Mouse (Mus musculus): ENCODE results near the gene Ankfn1. TPM values are rescaled to one million over a fixed set of nuclear protein-coding genes. Genes with fewer than 3 reads are reported as not detected.

Ankfn1 gene
- polyA plus RNA-seq, 1 experiment = not detected

DNA sequence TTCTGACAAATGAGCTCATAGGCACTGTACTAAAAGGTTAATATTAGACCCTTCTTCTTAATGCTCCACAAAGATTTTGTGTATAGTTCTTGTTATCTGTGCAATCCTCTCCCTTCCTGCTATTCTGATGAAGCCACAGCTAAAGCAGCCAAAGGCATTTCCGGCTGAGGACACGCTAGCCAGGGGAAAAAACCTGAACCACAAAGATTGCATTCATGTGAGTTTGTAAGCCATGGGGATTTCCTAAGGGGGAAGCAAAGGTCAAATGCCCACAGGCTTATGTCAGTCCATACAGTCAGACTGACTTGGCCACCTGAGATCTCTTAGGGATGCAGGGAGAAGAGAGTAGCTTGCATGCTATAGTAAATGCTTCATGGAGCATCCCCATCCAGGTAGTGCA lies 146.1 kb downstream of the Ankfn1 start:
- no peak overlapping the region for H3K27ac ChIP-seq (ENCODE audit: insufficient read depth, low read length)
- no peaks in the 10 kb centered on the region for H3K4me1 ChIP-seq (ENCODE audit: control insufficient read depth, insufficient read depth, low read length)
- TF ChIP-seq POLR2A (IDR thresholded peaks at IDR 0.05; ENCODE audit: low read depth, low read length) = no peak
- TF ChIP-seq CTCF (IDR thresholded peaks at IDR 0.05; ENCODE audit: borderline replicate concordance, insufficient read depth, low read length) = no peak
- no peak overlapping the region for H3K4me3 ChIP-seq (ENCODE audit: insufficient read depth, low read length)

DNA sequence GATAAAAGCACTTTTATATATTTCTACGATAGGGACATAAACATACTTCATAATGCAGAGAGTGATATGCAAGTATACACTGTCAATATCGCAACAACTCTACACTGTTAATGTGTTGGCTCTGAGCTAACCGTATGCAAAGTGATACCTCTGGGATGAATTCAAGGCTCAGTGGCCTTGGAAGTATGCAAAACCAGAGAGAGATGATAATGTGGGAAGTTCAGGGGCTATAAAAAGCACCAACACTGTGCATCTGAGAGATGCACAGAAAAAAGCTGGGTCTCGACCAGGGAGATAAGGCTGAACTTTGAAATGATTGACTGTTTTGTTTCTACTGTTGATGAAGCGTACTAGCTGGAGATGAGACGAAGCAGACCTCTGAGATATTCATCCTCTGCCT lies 148.9 kb downstream of the Ankfn1 start:
- Histone ChIP-seq H3K27ac (ENCODE audit: insufficient read depth, low read length) (no peak overlapping the region), H3K4me1 (ENCODE audit: control insufficient read depth, insufficient read depth, low read length) (no peaks in the 10 kb centered on the region), H3K4me3 (ENCODE audit: insufficient read depth, low read length) (no peak overlapping the region)
- TF ChIP-seq POLR2A (IDR thresholded peaks at IDR 0.05; ENCODE audit: low read depth, low read length) (no peak), CTCF (IDR thresholded peaks at IDR 0.05; ENCODE audit: borderline replicate concordance, insufficient read depth, low read length) (no peak)

GRCm38 (mm10) chr11:89627232-89627631 lies 150.2 kb downstream of the Ankfn1 start:
- TF ChIP-seq POLR2A (IDR thresholded peaks at IDR 0.05; ENCODE audit: low read depth, low read length) (no peak), CTCF (IDR thresholded peaks at IDR 0.05; ENCODE audit: borderline replicate concordance, insufficient read depth, low read length) (no peak)
- no peak overlapping the region for H3K4me3 ChIP-seq (ENCODE audit: insufficient read depth, low read length)
- H3K27ac ChIP-seq (ENCODE audit: insufficient read depth, low read length) = no peak overlapping the region
- H3K4me1 ChIP-seq (ENCODE audit: control insufficient read depth, insufficient read depth, low read length) = no peaks in the 10 kb centered on the region

DNA sequence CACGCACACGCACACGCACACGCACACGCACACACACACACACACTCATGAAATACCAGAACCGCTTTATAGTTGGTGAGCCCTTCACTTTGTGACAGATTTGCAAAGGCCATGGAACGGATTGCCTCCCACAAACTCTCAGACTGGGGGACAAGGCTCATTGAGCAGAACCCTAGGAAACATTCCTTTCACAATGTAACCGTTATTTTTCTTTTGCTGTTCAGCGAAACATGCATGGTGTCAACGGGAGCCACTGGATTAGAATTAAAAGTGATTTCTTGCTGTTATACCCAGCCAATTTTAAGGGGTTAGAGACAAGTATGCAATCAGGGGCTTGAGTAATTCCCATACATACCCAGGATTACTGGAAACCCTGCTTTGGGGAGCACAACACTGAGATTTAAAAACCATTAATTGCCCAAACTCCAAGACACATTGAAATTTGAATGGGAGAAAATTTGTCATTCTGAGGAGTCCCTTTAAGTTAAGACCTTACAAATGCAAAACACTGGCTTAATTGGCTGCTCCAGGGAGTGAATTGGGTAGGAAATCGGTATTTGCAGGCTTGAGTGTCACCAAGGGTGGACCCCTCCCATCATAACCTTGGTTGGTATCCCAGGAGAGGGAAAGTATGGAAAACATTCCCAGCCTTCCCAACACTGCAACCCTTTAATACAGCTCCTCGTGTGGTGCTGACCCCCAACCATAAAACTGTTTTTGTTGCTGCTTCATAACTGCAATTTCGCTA lies 153.6 kb downstream of the Ankfn1 start:
- TF ChIP-seq CTCF (IDR thresholded peaks at IDR 0.05; ENCODE audit: borderline replicate concordance, insufficient read depth, low read length) = no peak
- no peak for TF ChIP-seq POLR2A (IDR thresholded peaks at IDR 0.05; ENCODE audit: low read depth, low read length)
- Histone ChIP-seq H3K27ac (ENCODE audit: insufficient read depth, low read length) (no peak overlapping the region), H3K4me3 (ENCODE audit: insufficient read depth, low read length) (no peak overlapping the region), H3K4me1 (ENCODE audit: control insufficient read depth, insufficient read depth, low read length) (no peaks in the 10 kb centered on the region)

- H3K4me1 ChIP-seq (ENCODE audit: control insufficient read depth, insufficient read depth, low read length) = no peaks in the 10 kb centered on the region
- TF ChIP-seq POLR2A (IDR thresholded peaks at IDR 0.05; ENCODE audit: low read depth, low read length) (no peak), CTCF (IDR thresholded peaks at IDR 0.05; ENCODE audit: borderline replicate concordance, insufficient read depth, low read length) (no peak)
- H3K4me3 ChIP-seq (ENCODE audit: insufficient read depth, low read length) = no peak overlapping the region
- no peak overlapping the region for H3K27ac ChIP-seq (ENCODE audit: insufficient read depth, low read length)
Observed at GRCm38 (mm10) chr11:89619955-89620354, 157.5 kb downstream of the Ankfn1 start.

- no peak overlapping the region for H3K27ac ChIP-seq (ENCODE audit: insufficient read depth, low read length)
- H3K4me1 ChIP-seq (ENCODE audit: control insufficient read depth, insufficient read depth, low read length) = no peaks in the 10 kb centered on the region
Observed at GRCm38 (mm10) chr11:89615806-89616205, 161.6 kb downstream of the Ankfn1 start.

DNA sequence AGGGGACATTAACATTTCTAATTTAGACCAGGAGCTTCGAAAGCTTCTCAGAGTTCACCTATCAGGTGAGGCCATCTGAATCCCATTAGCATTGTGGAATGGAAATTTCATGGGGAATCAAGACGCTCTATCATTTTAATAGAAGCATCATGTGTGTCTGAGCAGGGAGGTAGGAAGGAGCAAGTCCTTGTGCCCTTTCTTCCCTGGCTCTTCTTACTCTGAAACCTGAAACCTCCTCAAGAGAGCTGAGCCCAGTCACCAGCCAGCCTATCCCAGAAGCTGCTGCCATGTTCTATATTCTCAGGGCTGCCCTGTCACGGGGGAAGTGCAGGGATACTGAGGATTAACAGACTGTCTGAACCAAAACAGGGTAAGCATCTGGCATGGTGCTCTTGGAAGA lies 165.9 kb downstream of the Ankfn1 start:
- Histone ChIP-seq H3K4me1 (ENCODE audit: control insufficient read depth, insufficient read depth, low read length) (no peaks in the 10 kb centered on the region), H3K4me3 (ENCODE audit: insufficient read depth, low read length) (no peak overlapping the region), H3K27ac (ENCODE audit: insufficient read depth, low read length) (no peak overlapping the region)
- no peak for TF ChIP-seq CTCF (IDR thresholded peaks at IDR 0.05; ENCODE audit: borderline replicate concordance, insufficient read depth, low read length)
- no peak for TF ChIP-seq POLR2A (IDR thresholded peaks at IDR 0.05; ENCODE audit: low read depth, low read length)

More at GRCm38 (mm10) chr11:89615806-89616205, 161.6 kb downstream of the Ankfn1 start:
- TF ChIP-seq CTCF (IDR thresholded peaks at IDR 0.05; ENCODE audit: borderline replicate concordance, insufficient read depth, low read length) (no peak), POLR2A (IDR thresholded peaks at IDR 0.05; ENCODE audit: low read depth, low read length) (no peak)
- no peak overlapping the region for H3K4me3 ChIP-seq (ENCODE audit: insufficient read depth, low read length)

- Histone ChIP-seq H3K27ac (ENCODE audit: insufficient read depth, low read length) (no peak overlapping the region), H3K4me3 (ENCODE audit: insufficient read depth, low read length) (no peak overlapping the region), H3K4me1 (ENCODE audit: control insufficient read depth, insufficient read depth, low read length) (no peaks in the 10 kb centered on the region)
- TF ChIP-seq POLR2A (IDR thresholded peaks at IDR 0.05; ENCODE audit: low read depth, low read length) = no peak
- no peak for TF ChIP-seq CTCF (IDR thresholded peaks at IDR 0.05; ENCODE audit: borderline replicate concordance, insufficient read depth, low read length)
Observed at GRCm38 (mm10) chr11:89608071-89608470, 169.4 kb downstream of the Ankfn1 start.

DNA sequence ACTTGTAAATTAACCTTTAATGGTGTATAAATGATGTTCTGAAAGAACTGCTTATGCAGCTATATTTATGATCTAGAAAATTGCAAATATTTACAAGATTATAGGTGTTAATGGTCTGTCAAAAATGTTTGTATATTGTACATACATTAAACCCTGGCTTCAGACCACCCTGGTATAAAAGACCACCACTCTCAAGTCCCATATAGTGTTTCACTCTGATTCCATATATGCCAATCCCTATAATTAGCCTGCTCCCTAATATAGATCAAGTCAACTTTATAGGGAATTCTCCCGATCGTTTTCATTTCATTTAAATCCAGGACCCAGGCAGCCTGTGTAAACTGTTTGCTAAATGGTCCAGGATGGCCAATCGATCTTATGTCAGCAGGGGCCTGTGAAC lies 170.2 kb downstream of the Ankfn1 start:
- TF ChIP-seq CTCF (IDR thresholded peaks at IDR 0.05; ENCODE audit: borderline replicate concordance, insufficient read depth, low read length) (no peak), POLR2A (IDR thresholded peaks at IDR 0.05; ENCODE audit: low read depth, low read length) (no peak)

DNA sequence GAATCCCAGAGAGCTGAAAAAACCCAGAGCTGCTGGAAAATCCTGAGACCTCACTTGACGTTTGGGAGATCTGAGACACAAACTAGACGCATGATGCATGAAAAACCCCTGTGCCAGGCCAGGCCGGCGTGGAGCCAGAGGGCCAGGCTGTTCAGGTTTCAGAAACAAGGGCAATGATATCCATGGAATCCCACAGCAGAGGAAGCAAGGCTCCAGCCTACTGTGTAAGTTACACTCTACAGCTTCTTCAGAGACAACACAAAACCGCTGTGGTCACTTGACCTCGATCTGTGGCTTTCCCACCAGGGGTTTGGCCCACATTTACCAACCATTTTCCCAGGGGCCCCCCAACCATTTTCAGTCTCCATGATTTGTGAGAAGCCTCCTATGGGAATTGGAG lies 171.1 kb downstream of the Ankfn1 start:
- no peak overlapping the region for H3K4me3 ChIP-seq (ENCODE audit: insufficient read depth, low read length)
- H3K4me1 ChIP-seq (ENCODE audit: control insufficient read depth, insufficient read depth, low read length) = no peaks in the 10 kb centered on the region
- H3K27ac ChIP-seq (ENCODE audit: insufficient read depth, low read length) = no peak overlapping the region
- TF ChIP-seq CTCF (IDR thresholded peaks at IDR 0.05; ENCODE audit: borderline replicate concordance, insufficient read depth, low read length) = no peak
- no peak for TF ChIP-seq POLR2A (IDR thresholded peaks at IDR 0.05; ENCODE audit: low read depth, low read length)

More for the DNA sequence above, 170.2 kb downstream of the Ankfn1 start:
- Histone ChIP-seq H3K4me3 (ENCODE audit: insufficient read depth, low read length) (no peak overlapping the region), H3K27ac (ENCODE audit: insufficient read depth, low read length) (no peak overlapping the region), H3K4me1 (ENCODE audit: control insufficient read depth, insufficient read depth, low read length) (no peaks in the 10 kb centered on the region)
